Mouse (Mus musculus) stomach, embryonic 15.5 days (tissue): Measurements from ENCODE around the gene Aplp1. TPM values are rescaled to one million over a fixed set of nuclear protein-coding genes. Genes with fewer than 3 reads are reported as not detected.
"Not testable (repeated sequence)": the region's sequence is repeated elsewhere in the genome, so short reads cannot be mapped to it uniquely, and the experiment has no call there.

Source experiments
- ATAC-seq: fragments of 200-750 bp; cut with Nextera tagmentation; 2 replicates; pipeline ENCODE4 v1.8.0; 2017; ENCODE audit warnings: low read depth, moderate number of reproducible peaks, moderate TSS enrichment; ENCODE audit not compliant: insufficient read depth, low FRiP score
- H3K27ac ChIP-seq: fragments of 300-500 bp; sonication (generic); 2 replicates; pipeline ENCODE4 v1.5.1; 2015; ENCODE audit warnings: mild to moderate bottlenecking, inconsistent platforms
- H3K27me3 ChIP-seq: fragments of 300-500 bp; sonication (generic); replicated peaks from 2 replicates; pipeline ENCODE4 v1.6.1; 2015; ENCODE audit warnings: inconsistent platforms
- H3K36me3 ChIP-seq: fragments of 300-500 bp; sonication (generic); 2 replicates; pipeline ENCODE4 v1.6.1; 2015; ENCODE audit warnings: inconsistent platforms
- H3K4me1 ChIP-seq: fragments of 300-500 bp; sonication (generic); 2 replicates; pipeline ENCODE4 v1.6.1; 2015; ENCODE audit warnings: inconsistent platforms
- H3K4me2 ChIP-seq: fragments of 300-500 bp; sonication (generic); 2 replicates; pipeline ENCODE4 v1.6.1; 2015; ENCODE audit warnings: mild to moderate bottlenecking, inconsistent platforms
- H3K4me3 ChIP-seq: fragments of 300-500 bp; sonication (generic); replicated peaks from 2 replicates; pipeline ENCODE4 v1.5.1; 2015; ENCODE audit warnings: inconsistent platforms
- H3K9ac ChIP-seq: fragments of 300-500 bp; sonication (generic); 2 replicates; pipeline ENCODE4 v1.6.1; 2015; ENCODE audit warnings: inconsistent platforms
- H3K9me3 ChIP-seq: fragments of 300-500 bp; sonication (generic); 2 replicates; pipeline ENCODE4 v1.6.1; 2016; ENCODE audit warnings: inconsistent platforms
- WGBS: fragments of 180-500 bp; shearing (Covaris S2); methylation state at CpG from one replicate; pipeline ENCODE4 v1.1.7; 2015; 5-methylcytosine and 5-hydroxymethylcytosine counted together
- polyA plus RNA-seq: library from polyadenylated mRNA; unstranded; fragments of >200 nt; fragmentation: Nextera tagmentation; extraction: Ambion mirVana; gene quantifications from 2 replicates; pipeline ENCODE4 v1.2.1, GENCODE M21; 2015

Gene Aplp1
- 38.6 and 46.5 TPM in 2 replicates for polyA plus RNA-seq

GRCm38 (mm10) chr7:30444971-30445751, at the start of gene Aplp1:
Gene Aplp1, minus strand, starts transcription at chr7:30445535.
- H3K9ac ChIP-seq, result peak within 1 kb of the TSS; percentile 48
- H3K27ac ChIP-seq, result no peak within 1 kb of the TSS
- H3K9me3 ChIP-seq, result no peaks in the 10 kb centered on the region
- H3K4me3 ChIP-seq, result peak within 1 kb of the TSS; percentile 65
- H3K27me3 ChIP-seq, result peaks cover 20% of the 10 kb centered on the region; the same call in 1 of the 2 replicates
- under 1% methylated on average over 71 of the region's 72 CpGs for WGBS
- peak within 1 kb of the TSS; percentile 95 for H3K4me2 ChIP-seq
- ATAC-seq, result peak; percentile 67; the same call in 1 of the 2 replicates
- H3K36me3 ChIP-seq, result no peaks in the 10 kb centered on the region
- peaks cover 13% of the 10 kb centered on the region for H3K4me1 ChIP-seq

GRCm38 (mm10) chr7:30493401-30493931, 48.1 kb upstream of the Aplp1 start, which contains the start of gene Prodh2:
Gene Prodh2, plus strand, starts transcription at chr7:30493622.
- no peaks in the 10 kb centered on the region for H3K4me1 ChIP-seq
- no peaks in the 10 kb centered on the region for H3K36me3 ChIP-seq
- no peak within 1 kb of the TSS for H3K27ac ChIP-seq
- peak; percentile 70; the same call in 1 of the 2 replicates for ATAC-seq
- H3K9me3 ChIP-seq, result no peaks in the 10 kb centered on the region
- WGBS, result 40% methylated on average over 11 of the region's 11 CpGs
- no peak within 1 kb of the TSS; the same call in 1 of the 2 replicates for H3K4me2 ChIP-seq
- H3K27me3 ChIP-seq, result no peaks in the 10 kb centered on the region
- H3K4me3 ChIP-seq, result no peak within 1 kb of the TSS
- H3K9ac ChIP-seq, result no peak within 1 kb of the TSS

DNA sequence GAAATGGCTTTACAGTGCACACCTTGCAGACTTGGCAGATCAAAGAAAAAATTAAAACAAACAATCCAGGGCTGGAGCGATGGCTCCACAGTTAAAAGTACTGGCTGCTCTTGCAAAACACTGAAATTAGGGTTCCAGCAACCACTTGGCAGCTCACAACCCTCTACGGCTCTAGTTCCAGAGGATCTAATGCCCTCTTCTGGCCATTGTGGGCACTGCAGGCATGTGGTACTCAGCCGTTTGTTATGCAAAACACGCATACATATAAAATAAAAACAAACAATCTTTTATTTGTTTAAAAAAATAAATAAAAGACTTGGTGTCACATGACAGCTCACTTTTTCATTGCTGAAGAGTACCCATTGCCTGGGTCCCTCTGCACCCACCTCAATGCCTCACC, 47.4 kb upstream of the Aplp1 start:
- Histone ChIP-seq H3K4me3 (no peak overlapping the region), H3K4me1 (no peaks in the 10 kb centered on the region), H3K4me2 (no peak overlapping the region), H3K9ac (no peak overlapping the region), H3K27me3 (no peaks in the 10 kb centered on the region), H3K27ac (no peak overlapping the region), H3K36me3 (no peaks in the 10 kb centered on the region), H3K9me3 (no peaks in the 10 kb centered on the region)
- no peak for ATAC-seq
- WGBS, result 18% methylated on average over 4 of the region's 4 CpGs

DNA sequence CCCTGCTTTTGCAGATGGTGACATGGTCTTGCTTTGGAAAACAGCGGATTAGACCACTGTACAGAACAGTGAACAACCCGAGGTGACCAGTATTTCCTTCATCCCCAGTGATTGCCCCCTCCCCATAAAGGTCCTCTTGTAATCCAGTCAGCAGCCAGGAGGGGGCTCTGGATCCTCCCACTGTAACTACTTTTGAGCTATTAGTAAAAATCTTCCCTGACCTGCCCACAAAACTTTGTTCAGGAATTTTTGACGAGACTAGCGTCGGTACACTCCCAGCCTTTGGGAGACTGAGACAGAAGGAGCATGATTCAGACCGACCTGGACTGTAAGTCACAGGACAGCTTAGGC, 45.6 kb upstream of the Aplp1 start:
- Histone ChIP-seq H3K4me3 (no peak overlapping the region), H3K36me3 (no peaks in the 10 kb centered on the region)
- ATAC-seq, result no peak

GRCm38 (mm10) chr7:30490251-30490956, 45.1 kb upstream of the Aplp1 start:
- no peak for ATAC-seq
- no peaks in the 10 kb centered on the region for H3K27me3 ChIP-seq
- no peak overlapping the region for H3K9ac ChIP-seq
- no peaks in the 10 kb centered on the region for H3K4me1 ChIP-seq
- H3K36me3 ChIP-seq, result no peaks in the 10 kb centered on the region
- no peak overlapping the region for H3K27ac ChIP-seq
- no peak overlapping the region for H3K4me3 ChIP-seq
- 28% methylated on average over 16 of the region's 16 CpGs for WGBS
- H3K9me3 ChIP-seq, result no peaks in the 10 kb centered on the region
- H3K4me2 ChIP-seq, result no peak overlapping the region

More for the DNA sequence above, 45.6 kb upstream of the Aplp1 start:
- WGBS, result 15% methylated on average over 6 of the region's 6 CpGs
- Histone ChIP-seq H3K4me2 (no peak overlapping the region), H3K4me1 (no peaks in the 10 kb centered on the region), H3K9me3 (no peaks in the 10 kb centered on the region), H3K9ac (no peak overlapping the region), H3K27me3 (no peaks in the 10 kb centered on the region), H3K27ac (no peak overlapping the region)

DNA sequence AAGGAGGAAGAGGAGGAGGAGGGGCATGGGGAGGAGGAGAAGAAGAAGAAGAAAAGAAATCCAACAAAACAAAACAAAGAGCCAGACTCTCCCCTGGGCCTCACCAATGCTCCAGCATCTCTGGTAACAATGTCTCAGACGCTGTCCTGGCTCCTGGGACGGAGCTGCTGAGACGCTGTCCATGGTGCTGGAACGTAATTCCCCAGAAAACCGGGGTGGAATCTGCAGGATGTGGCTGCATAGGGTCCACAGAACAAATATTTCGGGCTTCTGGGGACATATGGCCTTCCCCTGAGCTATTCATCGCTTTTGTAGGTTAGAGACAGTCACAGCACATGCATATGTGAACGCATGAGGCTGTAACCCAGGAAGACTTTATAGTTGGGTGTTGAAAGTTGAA, 38.9 kb upstream of the Aplp1 start:
- WGBS, result 16% methylated on average over 8 of the region's 8 CpGs
- Histone ChIP-seq H3K4me1 (no peaks in the 10 kb centered on the region), H3K27ac (no peak overlapping the region), H3K36me3 (no peaks in the 10 kb centered on the region), H3K27me3 (no peaks in the 10 kb centered on the region), H3K9me3 (no peaks in the 10 kb centered on the region), H3K9ac (no peak overlapping the region), H3K4me3 (no peak overlapping the region), H3K4me2 (no peak overlapping the region)
- no peak for ATAC-seq

DNA sequence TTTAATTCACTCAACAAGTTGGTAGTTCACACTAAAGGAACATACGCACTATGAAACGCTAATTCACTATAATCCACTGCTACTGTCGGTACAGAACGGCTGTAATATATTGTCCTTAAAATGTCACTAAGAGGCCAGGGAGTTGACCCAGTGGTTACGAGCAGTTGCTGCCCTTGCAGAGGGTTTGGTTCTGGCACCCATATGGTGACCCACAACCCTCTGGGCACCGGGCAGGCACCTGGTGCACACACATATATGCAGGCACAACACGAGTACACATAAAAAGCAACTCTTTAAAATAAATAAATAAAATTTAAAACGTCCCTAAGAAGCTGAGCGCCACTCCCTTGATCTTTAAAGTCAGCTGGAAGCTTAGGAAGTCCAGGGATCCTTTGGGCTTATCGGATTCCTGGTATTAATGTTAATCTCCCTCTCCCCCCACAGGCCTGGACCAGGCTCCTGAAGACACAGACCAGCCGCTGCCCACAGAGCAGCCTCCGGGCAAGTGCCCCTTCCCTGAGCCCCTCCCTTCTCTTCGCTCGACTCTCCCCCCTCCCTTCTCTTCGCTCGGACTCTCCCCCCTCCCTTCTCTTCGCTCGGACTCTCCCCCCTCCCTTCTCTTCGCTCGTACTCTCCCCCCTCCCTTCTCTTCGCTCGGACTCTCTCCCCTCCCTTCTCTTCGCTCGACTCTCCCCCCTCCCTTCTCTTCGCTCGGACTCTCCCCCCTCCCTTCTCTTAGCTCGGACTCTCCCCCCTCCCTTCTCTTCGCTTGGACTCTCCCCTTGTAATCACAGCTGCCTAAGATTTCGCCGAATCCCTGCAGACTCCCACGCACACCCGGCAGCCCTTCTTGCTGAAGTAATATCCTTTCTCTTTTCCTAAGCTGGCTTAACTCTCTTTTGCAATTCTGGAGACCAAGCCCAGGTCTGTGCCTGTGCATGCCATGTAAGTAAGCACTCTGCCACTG, 32.4 kb upstream of the Aplp1 start:
- ATAC-seq, result no peak
- Histone ChIP-seq H3K9me3 (no peaks in the 10 kb centered on the region), H3K4me2 (peak overlapping the region; percentile 48), H3K27me3 (no peaks in the 10 kb centered on the region), H3K4me1 (peaks cover 8% of the 10 kb centered on the region; the same call in 1 of the 2 replicates), H3K36me3 (no peaks in the 10 kb centered on the region), H3K4me3 (peak overlapping the region; percentile 17; the same call in 1 of the 2 replicates), H3K27ac (no peak overlapping the region), H3K9ac (no peak overlapping the region)
- WGBS, result 7% methylated on average over 30 of the region's 32 CpGs

GRCm38 (mm10) chr7:30476136-30476535, 30.8 kb upstream of the Aplp1 start:
- not testable (repeated sequence) for H3K4me2 ChIP-seq, H3K4me3 ChIP-seq, H3K4me1 ChIP-seq, ATAC-seq, H3K27ac ChIP-seq, H3K9ac ChIP-seq, H3K27me3 ChIP-seq, H3K36me3 ChIP-seq, H3K9me3 ChIP-seq
- 84% methylated on average over 7 of the region's 7 CpGs for WGBS

- Histone ChIP-seq H3K4me3 (no peak overlapping the region), H3K27me3 (no peaks in the 10 kb centered on the region), H3K36me3 (no peaks in the 10 kb centered on the region), H3K27ac (no peak overlapping the region), H3K4me1 (peaks cover 8% of the 10 kb centered on the region; the same call in 1 of the 2 replicates), H3K9ac (no peak overlapping the region), H3K4me2 (no peak overlapping the region), H3K9me3 (no peaks in the 10 kb centered on the region)
- no peak for ATAC-seq
- 52% methylated on average over 4 of the region's 4 CpGs for WGBS
These were observed 29.7 kb upstream of the Aplp1 start for GRCm38 (mm10) chr7:30474999-30475398.

DNA sequence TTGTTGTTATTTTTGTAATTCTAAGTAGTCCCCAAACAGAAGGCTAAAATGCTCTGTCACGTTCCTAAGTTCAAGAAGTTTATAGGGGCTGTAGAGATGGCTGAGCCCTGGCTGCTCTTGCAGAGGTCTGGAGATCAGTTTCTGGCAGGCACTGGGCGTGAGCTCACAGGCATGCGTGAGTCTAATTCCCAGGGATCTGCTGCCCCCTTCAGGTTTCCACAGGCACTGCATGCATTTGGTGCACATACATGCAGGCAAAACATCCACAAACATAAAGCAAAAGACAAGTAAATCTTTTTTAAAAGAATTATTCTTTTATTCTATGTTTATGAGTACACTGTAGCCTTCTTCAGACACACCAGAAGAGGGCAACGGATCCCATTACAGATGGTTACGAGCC, 27.1 kb upstream of the Aplp1 start:
- Histone ChIP-seq H3K4me1 (0 out of 2 replicates have a peak, but pooled peaks cover under 1% of the 10 kb centered on the region), H3K4me2 (no peak overlapping the region), H3K27me3 (peaks cover 5% of the 10 kb centered on the region), H3K9ac (no peak overlapping the region), H3K4me3 (no peak overlapping the region), H3K36me3 (no peaks in the 10 kb centered on the region), H3K9me3 (no peaks in the 10 kb centered on the region), H3K27ac (no peak overlapping the region)
- WGBS, result 46% methylated on average over 5 of the region's 5 CpGs
- no peak for ATAC-seq

GRCm38 (mm10) chr7:30464816-30465300, 19.5 kb upstream of the Aplp1 start:
- Histone ChIP-seq H3K4me2 (no peak overlapping the region), H3K4me3 (no peak overlapping the region), H3K27me3 (peaks cover 74% of the 10 kb centered on the region), H3K27ac (no peak overlapping the region), H3K4me1 (no peaks in the 10 kb centered on the region), H3K36me3 (no peaks in the 10 kb centered on the region), H3K9ac (no peak overlapping the region), H3K9me3 (no peaks in the 10 kb centered on the region)
- WGBS, result 11% methylated on average over 6 of the region's 6 CpGs
- ATAC-seq, result no peak
